Mouse (Mus musculus): ENCODE measurements around the gene Acat3.

DNA sequence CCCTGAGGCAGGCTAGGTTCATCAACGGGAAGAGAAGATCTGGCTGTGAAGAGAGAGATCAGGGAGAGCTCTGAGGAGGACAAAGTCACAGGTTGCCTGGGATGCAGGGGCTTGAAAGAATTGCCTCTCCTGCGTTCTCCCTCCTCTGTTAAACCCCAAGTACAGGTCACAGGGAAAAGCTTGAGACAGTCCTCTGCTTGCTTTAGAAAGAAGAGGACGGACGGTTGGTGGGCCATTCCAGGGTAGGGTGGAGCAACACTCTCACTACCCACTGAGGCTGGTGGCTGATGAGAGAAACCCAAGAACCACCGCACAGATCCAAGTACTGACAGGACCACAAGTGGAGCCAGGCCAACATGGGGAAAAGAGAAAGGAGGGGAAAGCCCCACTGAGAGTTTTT, 64.7 kb downstream of the Acat3 start, which contains the start of gene Mrgprh:
- TF ChIP-seq CTCF (IDR thresholded peaks at IDR 0.05; ENCODE audit: low read depth) (no peak), EP300 (IDR thresholded peaks at IDR 0.05; ENCODE audit: low read depth) (no peak)

Measured in liver, embryonic 14.5 days (tissue).